Mouse (Mus musculus) neutrophil, adult 5-6 weeks (primary cell): ENCODE data around the gene Il11ra1. TPM values are rescaled to one million over a fixed set of nuclear protein-coding genes. Genes with fewer than 3 reads are reported as not detected.
"Not testable (repeated sequence)": the region's sequence is repeated elsewhere in the genome, so short reads cannot be mapped to it uniquely, and the experiment has no call there.

Experiments
- ATAC-seq: fragments of 151-379, 151-347 bp; 2 replicates; pipeline ENCODE4 v1.8.0; 2017; ENCODE audit warnings: mild to moderate bottlenecking, moderate TSS enrichment; ENCODE audit not compliant: insufficient number of reproducible peaks, poor library complexity, low FRiP score, severe bottlenecking; ENCODE audit errors: extremely low read depth
- total RNA-seq: library from RNA; stranded (forward); fragments of 200-1000 nt; gene quantifications from 2 replicates; pipeline ENCODE4 v1.2.3, GENCODE M21; 2017

The Il11ra1 gene
- total RNA-seq, 1 experiment from 2014 or later: 33.6 TPM

- ATAC-seq: no peak
Observed at GRCm38 (mm10) chr4:41762099-41762687, 62.4 kb downstream of the Il11ra1 start.

- ATAC-seq: not testable (repeated sequence)
Observed at GRCm38 (mm10) chr4:41762688-41763114, 62.9 kb downstream of the Il11ra1 start.

DNA sequence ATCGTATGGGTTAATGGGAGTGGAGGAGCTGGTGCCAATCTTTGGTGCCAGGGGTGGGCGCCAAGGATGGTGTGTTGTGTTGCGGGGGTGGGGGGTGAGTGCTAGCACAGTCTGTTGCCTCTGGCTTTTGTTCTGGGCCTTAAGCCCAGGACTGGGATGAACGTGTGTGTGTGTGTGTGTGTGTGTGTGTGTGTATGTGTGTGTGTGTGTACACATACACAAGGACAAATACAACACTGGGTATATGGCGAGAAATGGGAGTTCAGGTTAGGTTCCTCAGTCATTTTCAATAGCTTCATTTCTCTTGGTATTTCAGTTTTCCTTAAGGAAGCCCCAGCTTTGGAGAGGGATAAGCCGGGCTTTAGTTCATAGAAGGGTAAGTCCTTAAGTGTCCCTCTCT lies 63.4 kb downstream of the Il11ra1 start:
- not testable (repeated sequence) for ATAC-seq

DNA sequence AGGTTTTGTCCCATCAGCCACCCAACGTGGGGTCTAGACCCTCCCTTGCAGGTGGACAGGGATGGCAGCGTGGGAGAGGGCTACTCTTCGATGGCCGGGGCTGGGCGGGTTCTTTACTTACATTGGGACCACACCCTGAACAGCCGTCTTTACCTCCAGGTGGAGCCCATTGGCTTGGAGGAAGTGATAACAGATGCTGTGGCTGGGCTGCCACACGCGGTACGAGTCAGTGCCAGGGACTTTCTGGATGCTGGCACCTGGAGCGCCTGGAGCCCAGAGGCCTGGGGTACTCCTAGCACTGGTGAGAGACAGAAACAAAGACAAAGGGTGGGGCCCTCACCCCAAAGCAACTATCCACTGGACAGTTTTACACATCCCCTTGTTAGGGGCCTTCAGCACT lies 67.5 kb downstream of the Il11ra1 start:
- not testable (repeated sequence) for ATAC-seq

DNA sequence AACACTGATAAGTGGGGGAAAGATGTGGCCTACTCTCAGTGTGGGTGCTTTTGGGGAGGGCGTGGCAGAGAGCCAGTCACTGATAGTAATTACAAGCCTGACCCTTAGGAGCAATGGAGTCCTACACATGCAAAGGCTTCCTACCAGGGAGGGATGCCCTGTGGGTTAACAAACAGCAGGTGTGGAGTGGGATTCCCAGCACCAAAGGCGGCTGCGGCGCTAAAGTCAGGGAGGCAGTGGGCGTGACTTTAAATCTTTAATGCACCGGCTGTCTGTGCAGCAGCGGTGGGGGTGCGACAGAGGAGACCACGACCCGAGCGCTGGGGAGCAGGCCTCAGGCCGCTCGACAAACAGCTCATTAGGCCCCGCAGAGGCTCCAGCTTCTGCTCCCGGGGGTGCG lies 73.2 kb downstream of the Il11ra1 start:
- not testable (repeated sequence) for ATAC-seq

DNA sequence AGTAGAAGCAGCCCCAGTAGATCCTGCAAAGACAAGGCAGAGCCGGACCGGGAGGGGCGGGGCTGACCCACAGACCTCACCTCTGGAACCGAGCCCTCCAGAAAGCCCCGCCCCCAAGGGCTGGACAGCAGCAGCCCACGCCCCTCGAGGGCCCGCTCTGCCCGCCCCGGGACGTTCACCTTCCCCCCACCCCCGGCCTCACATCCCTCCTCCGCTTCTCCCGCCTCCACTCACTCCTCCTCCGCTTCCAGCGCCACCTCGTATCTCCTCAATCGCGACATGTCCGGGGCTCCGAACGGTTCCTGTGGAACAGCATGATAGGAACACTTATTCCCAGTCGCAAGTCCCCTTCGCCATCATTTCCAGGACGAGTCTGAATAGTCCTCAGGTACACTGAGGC lies 73.7 kb downstream of the Il11ra1 start:
- not testable (repeated sequence) for ATAC-seq

DNA sequence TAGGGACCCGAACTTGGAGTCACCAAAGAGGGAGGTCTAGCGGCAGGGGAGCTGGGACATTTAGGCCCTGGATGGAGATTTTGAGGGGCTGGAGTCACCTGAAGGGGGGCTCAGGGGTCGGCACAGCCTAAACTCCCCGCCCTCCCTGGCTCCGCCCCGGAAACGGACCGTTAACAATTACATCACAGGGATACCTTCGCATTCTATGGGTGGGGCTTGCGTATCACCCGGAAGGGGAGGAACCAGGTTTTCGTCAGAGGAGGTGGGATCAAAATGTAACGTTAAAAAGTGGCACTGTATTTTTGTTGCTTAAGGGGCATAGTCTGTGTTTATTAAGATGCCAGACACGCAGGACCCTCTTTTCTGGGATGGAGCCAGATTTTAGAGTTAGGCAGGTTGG lies 74.2 kb downstream of the Il11ra1 start, which contains the start of gene Ccl27a:
Ccl27a (minus strand) TSS at position 246 of the 400 bp plus-strand sequence.
- ATAC-seq: peak; percentile 53; the same call in 1 of the 2 replicates

DNA sequence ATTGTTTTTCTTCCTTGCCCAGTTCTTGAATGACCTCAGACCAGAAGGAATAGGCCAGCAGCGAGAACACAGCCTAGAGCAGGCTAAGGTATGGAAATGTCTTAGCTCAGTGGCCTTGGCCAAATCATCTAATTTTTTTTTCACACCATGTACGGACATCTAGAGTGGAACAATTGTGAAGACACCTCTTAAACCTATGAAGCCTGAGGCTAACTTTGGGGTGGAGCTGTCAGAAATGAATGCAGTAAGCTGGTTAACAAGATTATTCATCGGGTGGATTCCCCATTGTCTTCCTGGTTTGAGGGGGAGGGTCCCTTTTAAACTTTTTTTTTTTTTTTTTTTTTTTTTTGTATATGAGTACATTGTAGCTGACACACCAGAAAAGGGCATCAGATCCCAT lies 74.7 kb downstream of the Il11ra1 start:
- ATAC-seq: not testable (repeated sequence)

GRCm38 (mm10) chr4:41775840-41776239 lies 76.1 kb downstream of the Il11ra1 start:
- ATAC-seq: not testable (repeated sequence)

DNA sequence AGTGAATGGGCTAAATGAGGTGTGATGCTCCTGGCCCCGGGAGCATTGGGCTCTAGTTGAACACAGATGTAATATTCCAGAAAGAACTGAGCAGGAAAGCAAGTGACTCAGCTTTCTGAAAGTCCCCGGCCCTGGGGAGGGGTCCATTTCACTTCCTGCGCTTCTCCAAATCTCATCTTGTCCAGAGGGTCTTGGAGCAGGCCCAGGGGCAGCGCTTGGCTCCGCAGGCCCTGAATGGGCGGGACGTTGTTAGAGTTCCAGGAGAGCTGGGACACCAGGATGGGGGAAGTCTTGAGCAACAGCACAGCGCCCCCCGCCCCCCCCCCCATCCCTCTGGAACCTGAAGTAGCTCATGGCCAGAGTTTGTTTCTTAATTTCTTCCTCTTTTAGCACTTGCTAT lies 81.5 kb downstream of the Il11ra1 start:
- not testable (repeated sequence) for ATAC-seq

DNA sequence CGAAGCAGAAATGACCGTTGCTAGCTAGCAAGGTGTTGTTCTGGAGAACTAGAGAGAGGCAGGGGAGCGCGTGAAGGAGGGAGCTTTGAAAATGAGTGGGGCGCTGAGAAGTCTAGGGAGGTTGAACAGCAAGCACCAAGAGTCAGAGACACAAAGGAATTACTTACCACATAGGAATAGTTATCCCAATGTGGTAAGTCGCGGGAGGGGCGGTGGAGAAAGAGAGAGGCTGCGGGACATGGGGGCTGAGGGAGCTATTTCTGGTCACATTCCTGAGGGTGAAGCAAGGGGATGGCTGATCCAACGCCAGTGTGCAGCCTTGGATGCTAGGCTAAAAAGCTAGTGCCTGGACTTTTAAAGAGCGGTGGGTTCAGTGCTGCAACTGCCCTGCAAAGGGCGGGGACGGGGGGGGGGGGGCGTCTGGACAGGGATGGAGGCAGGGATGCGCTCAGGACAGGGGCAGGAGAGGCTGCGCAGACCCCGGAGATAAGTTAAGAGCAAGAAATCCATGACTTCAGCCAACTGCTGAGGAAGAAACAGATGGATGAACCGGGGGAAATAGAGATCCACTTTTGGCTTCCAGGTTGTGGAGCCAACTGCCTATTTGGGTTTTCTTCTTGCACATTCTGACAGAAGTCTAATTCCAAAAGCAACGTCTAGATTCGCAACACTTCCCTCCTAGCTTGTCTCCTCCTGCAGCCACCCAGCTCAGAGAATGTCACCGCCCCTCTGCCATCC lies 82.1 kb downstream of the Il11ra1 start:
- not testable (repeated sequence) for ATAC-seq

DNA sequence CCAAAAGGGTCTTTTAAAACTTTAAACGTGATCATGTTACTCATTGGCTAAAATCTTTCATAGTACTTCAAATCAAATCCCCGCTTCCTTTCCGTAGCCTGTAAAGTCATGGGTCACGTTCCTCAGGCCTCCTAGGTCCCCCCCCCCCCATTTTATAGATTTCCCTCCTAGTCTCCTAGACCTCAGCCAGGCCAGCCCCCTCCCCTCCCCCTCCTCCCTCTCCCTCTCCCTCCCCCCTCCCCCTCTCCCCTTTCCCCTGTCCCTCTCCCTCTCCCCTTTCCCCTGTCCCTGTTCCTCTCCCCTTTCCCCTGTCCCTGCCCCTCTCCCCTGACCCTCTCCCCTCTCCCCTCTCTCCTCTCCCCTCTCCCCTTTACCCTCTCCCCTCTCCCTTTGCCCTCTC lies 82.9 kb downstream of the Il11ra1 start:
- ATAC-seq: not testable (repeated sequence)

DNA sequence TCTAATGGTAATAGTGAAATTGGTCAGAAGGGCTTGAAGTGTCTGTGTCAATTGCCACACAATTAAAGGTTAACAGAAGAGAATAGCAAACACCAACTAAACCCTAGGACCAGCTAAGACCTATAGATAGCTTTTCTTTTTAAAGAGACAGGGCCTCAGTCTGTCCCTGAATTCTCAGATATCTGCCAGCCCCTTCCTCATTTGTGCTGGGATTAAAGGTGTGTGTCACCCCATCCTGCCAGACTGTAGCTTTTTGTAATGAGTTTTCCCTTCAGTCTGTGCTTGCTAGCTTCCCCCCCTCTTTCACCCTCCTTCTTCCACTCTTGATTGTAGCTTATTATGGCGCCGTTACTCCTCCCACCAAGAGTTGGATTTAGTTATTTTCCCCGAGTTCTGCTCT lies 83.4 kb downstream of the Il11ra1 start:
- not testable (repeated sequence) for ATAC-seq

Other genes starting within 250 kb of the Il11ra1 start
- 2.9 and 3.3 TPM in 2 replicates for gene Kif24, start 235.1 kb upstream of the Il11ra1 start, total RNA-seq
- 1.0 and 2.2 TPM in 2 replicates for gene Nudt2, start 234.8 kb upstream of the Il11ra1 start, total RNA-seq
- not detected in 2 replicates for gene AI464131, start 196.9 kb upstream of the Il11ra1 start, total RNA-seq
- not detected in 2 replicates for gene 1110017D15Rik, start 182.7 kb upstream of the Il11ra1 start, total RNA-seq
- gene Fam219a, start 130.5 kb upstream of the Il11ra1 start, total RNA-seq: 8.4 and 10.2 TPM in 2 replicates
- gene Dnaic1, start 130.2 kb upstream of the Il11ra1 start, total RNA-seq: not detected in 2 replicates
- not detected in 2 replicates for gene Enho, start 59.7 kb upstream of the Il11ra1 start, total RNA-seq
- not detected in 2 replicates for gene Cntfr, start 2.9 kb upstream of the Il11ra1 start, total RNA-seq
- 14.4 and 15.5 TPM in 2 replicates for gene Rpp25l, start 13.5 kb downstream of the Il11ra1 start, total RNA-seq
- gene Dctn3, start 23.2 kb downstream of the Il11ra1 start, total RNA-seq: 52.5 and 75.5 TPM in 2 replicates
- not detected in 2 replicates for gene Arid3c, start 31.2 kb downstream of the Il11ra1 start, total RNA-seq
- 34.1 and 37.4 TPM in 2 replicates for gene Galt, start 55.2 kb downstream of the Il11ra1 start, total RNA-seq
- gene Sigmar1, start 56.2 kb downstream of the Il11ra1 start, total RNA-seq: 17.9 and 20.7 TPM in 2 replicates
- gene Ccl27a, start 74.3 kb downstream of the Il11ra1 start, total RNA-seq: 2.9 and 5.6 TPM in 2 replicates
- gene Gm21541, start 203.6 kb downstream of the Il11ra1 start, total RNA-seq: not detected in 2 replicates
- 0.93 TPM in 1 of 2 replicates, not detected in the other for gene Gm20878, start 241.6 kb downstream of the Il11ra1 start, total RNA-seq